In genomic region chr13:107893581-107894183, GRCm38 (mm10) we compare ENCODE assay signal across 21 mouse cellular contexts.
DNase-seq lines count a peak whose midpoint lies in the region; TF ChIP-seq lines count a peak whose summit lies in the region.
"Had no signal": no experiment of that assay in that cellular context is flagged by ENCODE, and none has a peak within 500 bp of the region (broad histone marks: within the 10 kb centered on the region; RNA-seq: fewer than 3 reads in every experiment).

No protein-coding gene starts in this region.

- 83% methylated on average over 8 of the region's 8 CpGs for WGBS in heart, embryonic 10.5 days

- no peak overlapping the region for H3K4me3 ChIP-seq in heart, embryonic 10.5 days
- H3K4me3 ChIP-seq in embryonic fibroblast, embryonic 13.5 days (ENCODE audit: insufficient read depth, low read length), result no peak overlapping the region
- H3K4me3 ChIP-seq: embryonic facial prominence, embryonic 10.5 days; embryonic facial prominence, embryonic 12.5 days; erythroblast, embryonic 14.5 days; forebrain, embryonic 10.5 days; forebrain, embryonic 12.5 days had no signal

- H3K4me1 ChIP-seq in heart, embryonic 10.5 days, result peaks cover 15% of the 10 kb centered on the region; the same call in 1 of the 2 replicates
- H3K4me1 ChIP-seq in embryonic fibroblast, embryonic 13.5 days (ENCODE audit: control insufficient read depth, insufficient read depth, low read length), result peaks cover 4% of the 10 kb centered on the region; the same call in 1 of the 2 replicates
- H3K4me1 ChIP-seq: embryonic facial prominence, embryonic 12.5 days had no signal

- no peaks in the 10 kb centered on the region for H3K9me3 ChIP-seq in heart, embryonic 10.5 days
- H3K9me3 ChIP-seq: embryonic facial prominence, embryonic 10.5 days; embryonic facial prominence, embryonic 12.5 days; forebrain, embryonic 10.5 days had no signal

- DNase-seq in adrenal gland, postnatal 10 days, result peak; percentile 19
- DNase-seq in adrenal gland, adult 18-20 months (ENCODE audit: low spot score in 2 of 2), result no peak
- peak; percentile 61 for DNase-seq in heart, embryonic 10.5 days (ENCODE audit: low spot score)
- DNase-seq in heart, adult 18-20 months, result no peak
- DNase-seq: adrenal gland, adult 2 months; adrenal gland, postnatal 14 days; adrenal gland, postnatal 36 days; B cell, adult 2 months; cerebellum, adult 11-12 months; cerebellum, adult 2 months; cerebellum, adult 9-10 months; cerebellum, postnatal 10 days; cerebellum, postnatal 25 days had no signal

- H3K27me3 ChIP-seq in heart, embryonic 10.5 days (ENCODE audit: insufficient read depth, poor library complexity, severe bottlenecking), result peaks cover 54% of the 10 kb centered on the region
- H3K27me3 ChIP-seq: Patski had no signal

- TF ChIP-seq CTCF in embryonic fibroblast, embryonic 13.5 days (IDR thresholded peaks at IDR 0.05; ENCODE audit: borderline replicate concordance, insufficient read depth, low read length), result no peak

- no peaks in the 10 kb centered on the region for H3K36me3 ChIP-seq in heart, embryonic 10.5 days
- H3K36me3 ChIP-seq: embryonic facial prominence, embryonic 10.5 days; embryonic facial prominence, embryonic 12.5 days; forebrain, embryonic 10.5 days; forebrain, embryonic 12.5 days; G1E had no signal

- TF ChIP-seq POLR2A in embryonic fibroblast, embryonic 13.5 days (IDR thresholded peaks at IDR 0.05; ENCODE audit: low read depth, low read length), result no peak

- H3K27ac ChIP-seq in heart, embryonic 10.5 days, result no peak overlapping the region
- 0 out of 2 replicates have a peak overlapping the region, but pooled peaks have one; percentile 9 for H3K27ac ChIP-seq in embryonic fibroblast, embryonic 13.5 days (ENCODE audit: insufficient read depth, low read length)
- H3K27ac ChIP-seq: embryonic facial prominence, embryonic 10.5 days; embryonic facial prominence, embryonic 12.5 days; forebrain, embryonic 10.5 days; forebrain, embryonic 12.5 days had no signal

Comparison
In these comparisons a context has a peak if more than half of its experiments do, and no peak if none do; other contexts are left out.
1. DNase-seq: peak in adrenal gland, postnatal 10 days (single experiment) and heart, embryonic 10.5 days (single experiment); none in adrenal gland, adult 18-20 months (0 of 2) and heart, adult 18-20 months (0 of 2).